Mouse (Mus musculus): ENCODE data around the gene Kdm8. TPM values are rescaled to one million over a fixed set of nuclear protein-coding genes. Genes with fewer than 3 reads are reported as not detected.

Gene Kdm8
- 5.4 and 8.8 TPM in 2 replicates for total RNA-seq (2014; rRNA removed)
- 2.6 and 3.2 TPM in 2 replicates for polyA plus RNA-seq (2015; fragmentation: Nextera tagmentation; extraction: Ambion mirVana)

DNA sequence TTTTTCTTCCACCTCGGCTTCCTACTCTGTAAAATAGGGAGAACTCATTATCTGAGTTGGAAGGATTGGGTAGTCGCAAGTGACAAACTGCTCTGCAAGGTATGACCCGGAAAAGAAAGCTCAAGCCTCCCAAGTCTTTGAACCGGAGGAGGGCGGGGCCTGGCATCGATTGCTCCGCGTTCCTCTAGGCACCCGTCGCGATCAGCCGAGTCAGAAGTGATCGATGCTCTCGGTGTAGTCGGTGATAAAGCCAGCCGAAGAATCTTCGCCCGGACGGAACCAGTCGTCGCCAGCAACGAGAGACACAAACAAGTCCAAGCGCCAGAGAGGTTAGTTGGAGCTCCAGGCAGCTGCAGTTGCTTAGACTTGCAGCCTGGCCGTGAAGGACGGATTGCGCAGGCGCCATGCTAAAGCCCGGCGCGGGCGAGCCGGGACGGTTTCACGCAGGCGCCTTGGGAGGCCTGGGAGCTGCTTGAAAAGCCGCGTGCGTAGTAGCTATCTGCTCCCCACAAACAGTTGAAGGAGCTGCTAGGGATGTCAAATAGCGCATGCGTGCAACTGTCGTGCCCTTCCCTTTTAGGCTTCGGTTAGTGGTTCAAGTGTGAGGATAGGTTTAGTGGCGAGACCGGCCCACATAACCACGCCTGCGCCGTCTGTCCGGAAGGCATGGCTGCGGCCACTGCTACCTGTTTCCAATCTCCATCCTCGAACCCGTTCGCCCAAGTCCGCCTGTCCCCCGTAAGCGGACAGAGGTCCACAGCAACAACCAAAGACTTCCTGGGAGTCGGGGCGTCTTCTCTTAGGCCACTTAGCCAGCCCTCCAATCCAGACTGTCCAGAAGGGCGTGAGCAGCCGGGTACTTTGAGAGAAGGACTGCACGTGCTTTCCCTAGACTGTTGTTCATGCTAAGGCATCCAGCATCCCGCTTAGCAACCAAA is at the start of gene Kdm8:
TSS of gene Kdm8 (plus strand) at position 213 of the 938 bp plus-strand sequence.
- H3K4me2 ChIP-seq (ENCODE audit: low read depth, low read length, poor library complexity, severe bottlenecking): peak within 1 kb of the TSS; percentile 84
- no peaks in the 10 kb centered on the region for H3K9me3 ChIP-seq (ENCODE audit: low read length)
- TF ChIP-seq CTCF (IDR thresholded peaks at IDR 0.05): no peak
- whole genome bisulfite sequencing: 2% methylated on average over 61 of the region's 61 CpGs
- no peaks in the 10 kb centered on the region for H3K27me3 ChIP-seq (ENCODE audit: insufficient read depth, low read length)
- H3K27ac ChIP-seq (ENCODE audit: low read depth, low read length): peak within 1 kb of the TSS; percentile 99
- DNase-seq (ENCODE audit: low spot score) (peak; percentile 98), ATAC-seq (ENCODE audit: low FRiP score) (peak; percentile 96)
- peak within 1 kb of the TSS; percentile 55 for H3K4me3 ChIP-seq (ENCODE audit: low read depth, low read length)
- no peaks in the 10 kb centered on the region for H3K36me3 ChIP-seq (ENCODE audit: insufficient read depth, low read length)
- peak within 1 kb of the TSS; percentile 67 for H3K9ac ChIP-seq (replicated peaks; ENCODE audit: low read length, poor library complexity, severe bottlenecking)
- H3K4me1 ChIP-seq (ENCODE audit: insufficient read depth, low read length): peaks cover 13% of the 10 kb centered on the region; the same call in 1 of the 2 replicates

DNA sequence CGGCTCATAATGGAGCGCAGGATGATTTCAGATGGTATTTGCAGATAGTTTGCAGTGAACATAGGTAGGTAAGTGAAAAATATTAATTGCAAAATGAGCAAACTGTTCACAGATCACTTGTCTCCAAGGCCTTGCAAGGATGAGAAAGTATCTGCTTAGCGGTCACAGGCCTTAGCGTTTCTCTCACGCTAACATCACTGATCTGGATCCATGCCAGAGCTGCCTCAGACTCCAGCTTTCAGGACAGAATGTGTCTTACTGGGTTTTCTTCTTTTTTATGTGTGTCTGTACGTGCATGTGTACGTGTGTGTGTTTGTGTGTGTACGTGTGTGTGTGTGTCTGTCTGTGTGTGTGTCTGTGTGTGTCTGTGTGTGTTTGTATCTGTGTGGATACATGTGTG is 46.4 kb upstream of the Kdm8 start:
- no peak overlapping the region for H3K27ac ChIP-seq (ENCODE audit: low read depth, low read length)
- no peaks in the 10 kb centered on the region for H3K27me3 ChIP-seq (ENCODE audit: insufficient read depth, low read length)
- DNase-seq (ENCODE audit: low spot score): peak; percentile 34
- WGBS: 83% methylated on average over 8 of the region's 8 CpGs
- H3K4me2 ChIP-seq (ENCODE audit: low read depth, low read length, poor library complexity, severe bottlenecking): no peak overlapping the region
- H3K36me3 ChIP-seq (ENCODE audit: insufficient read depth, low read length): no peaks in the 10 kb centered on the region
- ATAC-seq (ENCODE audit: low FRiP score): no peak
- H3K9me3 ChIP-seq (ENCODE audit: low read length): no peaks in the 10 kb centered on the region
- H3K4me1 ChIP-seq (ENCODE audit: insufficient read depth, low read length): no peaks in the 10 kb centered on the region
- H3K9ac ChIP-seq (replicated peaks; ENCODE audit: low read length, poor library complexity, severe bottlenecking): no peak overlapping the region
- H3K4me3 ChIP-seq (ENCODE audit: low read depth, low read length): no peak overlapping the region
- TF ChIP-seq CTCF (IDR thresholded peaks at IDR 0.05): no peak

DNA sequence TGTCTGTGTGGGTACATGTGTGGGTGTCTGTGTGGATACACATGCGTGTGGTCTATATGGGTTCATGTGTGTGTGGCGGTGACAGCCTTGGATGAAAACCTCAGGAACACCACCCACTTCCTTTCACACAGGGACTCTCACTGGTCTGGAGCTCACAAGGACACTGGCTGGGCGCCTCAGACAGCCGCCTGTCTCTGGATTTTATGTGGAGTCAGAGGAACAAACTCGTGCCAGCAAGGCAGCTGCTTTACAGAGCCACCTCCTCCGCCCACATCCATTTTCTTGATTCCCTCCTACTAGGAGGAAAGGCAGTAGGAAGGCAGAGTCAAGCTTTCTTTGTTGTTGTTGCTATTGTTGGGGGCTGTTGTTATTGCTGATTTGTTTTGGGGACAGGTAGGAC is 45.8 kb upstream of the Kdm8 start:
- DNase-seq (ENCODE audit: low spot score): peak; percentile 34
- TF ChIP-seq CTCF (IDR thresholded peaks at IDR 0.05): no peak
- Histone ChIP-seq H3K4me1 (ENCODE audit: insufficient read depth, low read length) (no peaks in the 10 kb centered on the region), H3K9ac (replicated peaks; ENCODE audit: low read length, poor library complexity, severe bottlenecking) (no peak overlapping the region), H3K4me2 (ENCODE audit: low read depth, low read length, poor library complexity, severe bottlenecking) (no peak overlapping the region), H3K4me3 (ENCODE audit: low read depth, low read length) (no peak overlapping the region), H3K27me3 (ENCODE audit: insufficient read depth, low read length) (no peaks in the 10 kb centered on the region), H3K36me3 (ENCODE audit: insufficient read depth, low read length) (no peaks in the 10 kb centered on the region), H3K27ac (ENCODE audit: low read depth, low read length) (no peak overlapping the region), H3K9me3 (ENCODE audit: low read length) (no peaks in the 10 kb centered on the region)
- WGBS: 65% methylated on average over 6 of the region's 6 CpGs
- ATAC-seq (ENCODE audit: low FRiP score): no peak

DNA sequence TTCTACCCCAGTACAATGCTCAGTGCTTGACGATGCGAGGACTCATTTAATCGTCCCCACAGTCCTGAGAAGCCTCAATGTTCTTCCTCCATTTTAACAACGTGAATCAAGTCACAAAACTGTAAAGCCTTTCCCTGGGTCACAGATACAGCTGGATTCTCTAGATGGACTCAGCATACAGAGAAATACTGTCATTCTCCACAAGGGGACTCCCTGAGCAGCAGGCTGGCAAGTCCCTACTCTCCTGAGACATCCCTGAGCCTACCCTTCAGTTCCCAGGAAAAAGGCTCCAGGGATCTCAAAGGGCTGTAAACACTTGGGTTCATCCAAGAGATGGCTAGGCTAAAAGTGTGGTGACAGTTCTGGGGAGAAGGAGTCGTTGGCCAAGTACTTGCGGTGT is 37.3 kb upstream of the Kdm8 start:
- no peak for ATAC-seq (ENCODE audit: low FRiP score)

DNA sequence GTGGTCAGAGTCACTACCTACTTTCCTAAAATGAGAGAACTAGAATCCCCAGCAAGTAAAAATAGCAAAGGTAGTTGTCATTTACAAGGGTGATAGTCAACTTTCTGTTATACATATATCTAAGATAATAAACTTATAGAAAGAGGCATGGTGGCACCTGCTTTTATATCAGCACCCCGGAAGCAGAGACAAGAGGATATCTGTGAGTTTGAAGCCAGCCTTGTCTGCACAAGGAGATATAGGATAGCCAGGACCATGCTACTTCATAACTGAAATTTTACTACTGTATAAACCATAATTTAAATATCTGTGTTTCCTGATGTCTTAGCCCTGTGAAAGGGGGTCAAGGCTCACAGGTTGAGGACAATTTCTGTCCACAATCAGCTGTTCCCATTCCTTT is 29.4 kb upstream of the Kdm8 start:
- no peak overlapping the region for H3K4me3 ChIP-seq (ENCODE audit: low read depth, low read length)
- no peak for TF ChIP-seq CTCF (IDR thresholded peaks at IDR 0.05)
- WGBS: 92% methylated on average over 1 of the region's 1 CpGs

More for the DNA sequence above, 37.3 kb upstream of the Kdm8 start:
- Histone ChIP-seq H3K27ac (ENCODE audit: low read depth, low read length) (no peak overlapping the region), H3K9ac (replicated peaks; ENCODE audit: low read length, poor library complexity, severe bottlenecking) (no peak overlapping the region), H3K4me1 (ENCODE audit: insufficient read depth, low read length) (no peaks in the 10 kb centered on the region), H3K27me3 (ENCODE audit: insufficient read depth, low read length) (no peaks in the 10 kb centered on the region), H3K9me3 (ENCODE audit: low read length) (no peaks in the 10 kb centered on the region), H3K4me3 (ENCODE audit: low read depth, low read length) (no peak overlapping the region), H3K4me2 (ENCODE audit: low read depth, low read length, poor library complexity, severe bottlenecking) (no peak overlapping the region), H3K36me3 (ENCODE audit: insufficient read depth, low read length) (no peaks in the 10 kb centered on the region)
- WGBS: 82% methylated on average over 6 of the region's 6 CpGs
- TF ChIP-seq CTCF (IDR thresholded peaks at IDR 0.05): peak; percentile 26
- DNase-seq (ENCODE audit: low spot score): no peak

DNA sequence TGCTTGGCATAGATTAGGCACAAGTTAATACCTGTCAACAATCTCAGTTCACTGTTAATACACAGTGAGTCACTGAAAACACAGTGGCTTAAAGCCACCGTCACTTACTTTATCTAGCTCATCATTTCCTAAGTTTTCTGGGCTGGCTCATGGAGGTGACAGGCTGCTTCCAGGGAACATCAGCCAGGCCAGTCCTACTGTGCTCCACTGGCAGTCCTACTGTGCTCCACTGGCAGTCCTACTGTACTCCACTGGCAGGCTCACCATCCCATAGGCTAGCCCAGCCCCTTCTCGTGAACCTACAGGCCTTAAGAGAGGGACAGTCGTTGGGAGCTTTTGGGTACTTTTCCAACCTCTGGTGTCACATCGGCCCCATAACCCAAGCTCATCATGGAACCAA is 28.7 kb upstream of the Kdm8 start:
- Histone ChIP-seq H3K4me3 (ENCODE audit: low read depth, low read length) (no peak overlapping the region), H3K27ac (ENCODE audit: low read depth, low read length) (no peak overlapping the region), H3K4me1 (ENCODE audit: insufficient read depth, low read length) (no peaks in the 10 kb centered on the region), H3K36me3 (ENCODE audit: insufficient read depth, low read length) (no peaks in the 10 kb centered on the region), H3K4me2 (ENCODE audit: low read depth, low read length, poor library complexity, severe bottlenecking) (no peak overlapping the region), H3K9me3 (ENCODE audit: low read length) (no peaks in the 10 kb centered on the region), H3K27me3 (ENCODE audit: insufficient read depth, low read length) (no peaks in the 10 kb centered on the region), H3K9ac (replicated peaks; ENCODE audit: low read length, poor library complexity, severe bottlenecking) (no peak overlapping the region)
- TF ChIP-seq CTCF (IDR thresholded peaks at IDR 0.05): no peak
- 90% methylated on average over 4 of the region's 4 CpGs for WGBS
- ATAC-seq (ENCODE audit: low FRiP score): no peak
- no peak for DNase-seq (ENCODE audit: low spot score)

More for the DNA sequence above, 29.4 kb upstream of the Kdm8 start:
- no peak overlapping the region for H3K9ac ChIP-seq (replicated peaks; ENCODE audit: low read length, poor library complexity, severe bottlenecking)
- H3K4me1 ChIP-seq (ENCODE audit: insufficient read depth, low read length): no peaks in the 10 kb centered on the region
- ATAC-seq (ENCODE audit: low FRiP score): no peak
- H3K27me3 ChIP-seq (ENCODE audit: insufficient read depth, low read length): no peaks in the 10 kb centered on the region
- H3K4me2 ChIP-seq (ENCODE audit: low read depth, low read length, poor library complexity, severe bottlenecking): no peak overlapping the region
- H3K27ac ChIP-seq (ENCODE audit: low read depth, low read length): no peak overlapping the region
- no peaks in the 10 kb centered on the region for H3K9me3 ChIP-seq (ENCODE audit: low read length)
- H3K36me3 ChIP-seq (ENCODE audit: insufficient read depth, low read length): no peaks in the 10 kb centered on the region
- no peak for DNase-seq (ENCODE audit: low spot score)
